Mouse (Mus musculus) adrenal gland, postnatal 36 days (tissue): ENCODE data around the gene Olfr157. TPM values are rescaled to one million over a fixed set of nuclear protein-coding genes. Genes with fewer than 3 reads are reported as not detected.

Experiments
- DNase-seq, 2 experiments: peaks; one replicate each; pipeline ENCODE4 v3.0.0; 2021; ENCODE audit warnings: mixed read lengths in 1 of 2
- long read RNA-seq, 2 experiments: library from polyadenylated mRNA; stranded (forward); transcript quantifications; one replicate each; pipeline ENCODE4 v2.0.0; 2021; ENCODE audit warnings: borderline sequencing depth in 2 of 2
- total RNA-seq, 2 experiments: library from RNA; stranded (reverse); gene quantifications; 2 replicates each; pipeline ENCODE4 v1.2.3; 2021

Olfr157 gene
- total RNA-seq: not detected
- long read RNA-seq, experiment 1: 0 reads
- long read RNA-seq, experiment 2: 0 reads

DNA sequence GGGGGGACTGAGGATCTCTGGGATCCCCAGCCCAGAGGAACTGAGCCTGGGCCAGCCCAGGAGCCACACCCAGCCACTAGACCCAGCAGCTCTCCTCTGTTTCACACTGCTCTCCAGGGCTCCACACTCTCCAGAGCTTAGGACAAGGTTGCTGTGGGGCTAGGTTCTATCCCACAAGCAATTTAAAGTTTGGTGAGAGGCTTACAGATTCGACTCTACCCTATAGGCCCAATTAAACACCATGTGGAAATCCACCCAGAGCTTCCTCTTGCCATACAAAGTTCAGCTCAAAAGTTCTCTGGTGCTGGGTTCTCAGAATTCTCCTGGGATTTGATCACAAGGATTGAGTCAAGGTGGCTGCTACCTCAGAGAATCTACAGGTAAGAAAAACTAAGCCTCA lies at the start of gene Olfr157:
Gene Olfr157, minus strand, starts transcription at position 101 of the 400 bp plus-strand sequence.
- DNase-seq: no peak

DNA sequence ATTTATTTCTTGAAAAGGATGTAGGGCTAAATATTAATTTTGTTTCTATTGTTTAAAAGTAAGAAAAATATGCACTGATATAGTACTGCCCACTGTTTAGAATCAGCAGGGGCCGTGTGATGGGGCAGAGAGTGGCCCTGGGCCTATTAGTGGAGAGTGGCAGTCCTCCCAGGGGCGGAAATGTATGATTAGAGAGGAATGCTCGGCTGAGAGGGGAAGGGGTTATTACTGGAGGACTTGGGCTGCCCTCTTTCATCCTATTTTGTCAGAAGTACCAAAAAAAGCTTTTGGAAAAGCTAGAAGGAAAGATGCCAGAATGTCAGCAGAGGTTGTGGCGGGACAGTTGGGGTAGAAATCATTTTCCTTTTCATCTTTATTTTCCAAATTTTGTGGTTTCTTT lies 44.2 kb upstream of the Olfr157 start:
- no peak for DNase-seq

DNA sequence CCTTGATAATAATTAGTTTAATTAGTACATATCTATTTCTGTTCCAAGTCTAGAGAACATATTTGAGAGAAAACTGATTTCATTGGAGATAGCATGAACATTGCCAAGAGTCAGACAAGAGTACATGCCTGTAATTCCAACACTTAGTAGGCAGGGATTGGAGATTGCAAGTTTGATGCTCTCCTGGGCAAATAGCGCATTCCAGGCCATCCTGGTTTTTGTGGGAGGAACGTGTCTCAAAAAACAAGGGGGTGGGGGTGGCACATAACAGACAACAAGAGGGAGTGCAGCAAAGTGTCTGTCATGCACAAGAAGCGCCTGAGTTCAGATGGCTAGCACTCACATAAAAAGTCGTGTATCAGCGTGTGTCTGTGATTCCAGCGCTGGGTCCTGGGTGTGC lies 39.6 kb upstream of the Olfr157 start:
- no peak for DNase-seq

DNA sequence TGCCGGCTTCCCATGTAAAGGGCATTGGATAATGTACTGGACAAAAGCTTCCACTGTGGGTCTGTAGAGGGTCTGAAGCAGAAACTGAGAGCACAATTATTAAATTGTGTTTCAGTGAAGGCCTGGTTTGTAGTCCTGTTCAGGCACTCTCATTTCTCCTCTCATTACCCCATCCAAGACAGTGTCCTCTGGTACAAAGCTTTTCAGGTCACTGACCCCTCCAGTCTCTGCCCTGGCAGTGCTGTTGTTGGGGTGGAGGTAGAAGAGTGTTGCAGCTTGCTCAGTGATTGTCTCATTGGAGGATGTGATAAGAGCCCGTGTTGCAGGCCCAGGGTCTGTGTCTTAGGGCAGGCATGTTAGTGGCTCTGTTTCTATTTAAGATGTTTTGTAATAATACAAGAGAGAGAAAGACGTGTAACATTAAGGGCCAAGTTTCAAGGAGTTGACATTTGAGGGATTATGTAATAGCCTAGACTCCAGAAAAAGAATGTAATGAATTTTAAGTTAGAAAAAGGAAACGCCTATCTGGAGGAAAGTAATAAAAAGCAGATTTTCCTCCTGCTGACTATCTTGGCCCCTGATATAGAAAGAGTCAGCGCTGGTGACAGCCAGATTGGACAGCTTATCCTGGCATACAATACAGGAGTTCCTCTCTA lies 38.2 kb upstream of the Olfr157 start:
- DNase-seq: peak in 1 of 2 experiments; percentile 3

DNA sequence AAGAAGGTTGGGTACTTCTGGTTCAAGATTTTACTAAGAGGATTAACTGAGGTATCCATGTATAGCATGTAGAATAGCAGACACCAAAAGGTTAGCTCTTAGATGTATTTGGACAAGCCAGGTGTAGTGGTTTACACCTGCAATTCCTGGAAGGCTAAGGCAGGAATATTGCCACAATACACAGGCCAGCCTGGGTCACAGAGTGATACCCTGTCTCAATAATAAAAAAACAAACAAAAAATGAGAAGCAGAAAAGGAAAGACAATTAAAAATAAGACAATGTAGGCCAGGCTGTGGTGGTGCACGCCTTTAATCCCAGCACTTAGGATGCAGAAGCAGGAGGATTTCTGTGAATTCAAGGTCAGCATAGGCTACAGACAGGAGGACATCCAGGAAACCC lies 37.2 kb upstream of the Olfr157 start:
- no peak for DNase-seq

DNA sequence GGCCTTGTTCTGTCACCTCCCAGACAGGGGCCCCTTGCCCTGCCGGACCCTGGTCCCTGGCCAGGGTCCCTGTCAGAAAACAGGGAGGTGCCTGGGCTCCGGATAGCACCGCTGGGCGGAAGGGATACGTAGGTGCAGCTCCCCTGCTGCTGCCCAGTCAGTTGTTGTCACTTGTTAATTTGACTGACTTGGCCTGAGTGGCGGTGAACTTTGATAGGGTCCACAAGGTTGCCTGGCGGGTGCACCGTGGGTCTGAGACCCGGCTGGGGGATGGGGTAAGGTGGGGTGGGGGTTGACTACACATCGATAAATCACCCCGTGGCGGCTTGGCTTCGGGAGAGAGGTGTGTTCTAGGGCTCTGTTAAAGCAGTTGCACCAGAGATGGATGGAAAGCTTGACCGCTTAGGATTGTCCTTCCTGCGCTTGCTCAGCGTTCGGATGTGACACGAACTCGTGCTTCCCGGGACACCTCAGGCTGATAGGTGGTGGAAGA lies 36.0 kb upstream of the Olfr157 start:
- DNase-seq: peak; percentile 15 to 25

DNA sequence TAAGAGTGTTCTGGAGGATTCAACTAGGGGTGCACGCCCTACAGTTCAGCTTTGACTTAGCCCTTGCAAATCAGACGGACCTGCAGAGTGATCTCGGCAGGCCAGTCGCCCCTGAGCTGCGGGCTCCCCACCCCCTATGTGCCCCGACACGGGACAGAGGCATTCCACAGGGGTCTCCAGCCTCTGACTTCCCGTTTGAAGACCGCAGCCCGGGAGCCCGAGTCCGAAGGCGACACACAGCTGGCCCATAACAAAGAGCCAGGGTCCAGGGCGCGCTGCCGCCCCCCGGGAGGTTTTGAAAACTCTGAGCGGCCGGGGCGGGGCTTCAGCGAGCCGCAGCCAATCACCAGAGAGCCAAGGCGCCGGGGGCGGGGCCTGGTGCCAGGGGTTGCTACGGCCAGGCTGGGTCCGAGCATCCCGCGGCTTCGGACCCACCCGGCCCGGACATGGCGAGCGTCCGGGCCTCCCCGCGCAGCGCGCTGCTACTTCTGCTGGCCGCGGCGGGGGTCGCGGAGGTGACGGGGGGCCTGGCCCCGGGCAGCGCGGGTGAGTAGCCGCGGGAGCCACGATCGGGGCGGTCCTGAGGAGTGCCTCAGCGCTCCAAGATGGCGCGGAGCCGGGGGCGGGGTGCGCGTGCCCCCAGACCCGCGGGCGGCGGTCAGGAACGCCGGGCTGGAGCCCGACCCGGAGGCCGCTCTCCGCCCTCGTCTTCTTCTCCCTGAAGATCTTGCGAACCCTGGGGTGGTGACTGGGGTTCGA lies 35.3 kb upstream of the Olfr157 start, which contains the start of gene Reck:
Gene Reck, plus strand, starts transcription at position 371 of the 759 bp plus-strand sequence.
- peak; percentile 88 to 94 for DNase-seq

DNA sequence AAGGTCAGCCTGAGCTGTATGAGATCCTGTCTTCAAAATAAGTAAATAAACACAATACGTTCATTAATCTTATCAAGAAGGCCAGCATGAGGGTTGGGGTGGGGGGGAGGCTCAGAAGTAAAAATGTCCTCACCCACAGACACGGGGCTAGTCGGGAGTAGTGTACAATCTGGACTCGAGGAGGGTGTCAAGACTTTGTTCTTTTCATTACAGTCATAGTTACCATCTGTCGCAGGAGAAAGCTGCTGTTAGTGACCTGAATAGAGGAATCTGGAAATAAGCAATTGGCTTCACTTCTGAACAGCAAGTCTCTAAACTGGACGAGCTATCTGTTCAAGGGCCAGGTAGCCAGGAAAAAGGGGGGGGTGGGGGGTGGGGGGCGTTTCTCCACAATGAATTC lies 34.5 kb upstream of the Olfr157 start:
- no peak for DNase-seq

DNA sequence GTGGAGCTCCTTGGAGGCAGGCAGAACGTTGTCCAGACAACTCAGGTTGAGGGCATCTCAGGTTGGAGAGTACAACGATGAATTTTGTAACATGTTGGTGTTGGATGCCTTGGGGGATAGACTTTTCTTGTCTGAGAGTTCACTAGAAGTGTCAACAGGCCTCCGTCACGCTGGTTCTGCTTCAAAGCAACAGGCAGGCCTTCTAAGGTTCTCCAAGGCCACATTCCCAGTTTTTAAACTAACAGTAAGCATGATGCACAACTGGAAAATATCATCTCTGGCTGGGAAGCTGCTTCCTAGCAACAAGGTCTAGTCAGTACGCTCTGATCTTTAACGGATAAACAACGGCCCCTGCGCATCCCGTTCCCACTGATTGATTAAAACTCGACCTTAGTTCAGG lies 29.8 kb upstream of the Olfr157 start:
- peak in 1 of 2 experiments; percentile 6 for DNase-seq

DNA sequence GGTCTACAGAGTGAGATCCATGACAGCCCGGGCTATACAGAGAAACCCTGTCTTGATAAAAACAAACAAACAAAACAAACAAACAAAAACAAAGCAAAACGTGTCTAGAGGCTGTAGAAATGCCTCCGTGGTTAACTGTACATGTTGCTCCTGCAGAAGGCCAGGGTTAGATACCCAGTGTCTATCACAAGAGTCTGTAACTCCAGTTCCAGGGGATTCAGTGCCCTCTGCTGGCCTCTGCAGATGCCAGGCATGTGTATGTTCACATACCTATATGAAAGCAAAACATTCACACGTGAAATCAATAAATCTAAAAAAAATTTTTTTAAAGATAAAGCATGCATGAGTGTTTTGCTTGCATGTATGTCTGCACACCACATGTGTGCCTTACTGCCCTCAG lies 23.3 kb upstream of the Olfr157 start:
- DNase-seq: no peak

DNA sequence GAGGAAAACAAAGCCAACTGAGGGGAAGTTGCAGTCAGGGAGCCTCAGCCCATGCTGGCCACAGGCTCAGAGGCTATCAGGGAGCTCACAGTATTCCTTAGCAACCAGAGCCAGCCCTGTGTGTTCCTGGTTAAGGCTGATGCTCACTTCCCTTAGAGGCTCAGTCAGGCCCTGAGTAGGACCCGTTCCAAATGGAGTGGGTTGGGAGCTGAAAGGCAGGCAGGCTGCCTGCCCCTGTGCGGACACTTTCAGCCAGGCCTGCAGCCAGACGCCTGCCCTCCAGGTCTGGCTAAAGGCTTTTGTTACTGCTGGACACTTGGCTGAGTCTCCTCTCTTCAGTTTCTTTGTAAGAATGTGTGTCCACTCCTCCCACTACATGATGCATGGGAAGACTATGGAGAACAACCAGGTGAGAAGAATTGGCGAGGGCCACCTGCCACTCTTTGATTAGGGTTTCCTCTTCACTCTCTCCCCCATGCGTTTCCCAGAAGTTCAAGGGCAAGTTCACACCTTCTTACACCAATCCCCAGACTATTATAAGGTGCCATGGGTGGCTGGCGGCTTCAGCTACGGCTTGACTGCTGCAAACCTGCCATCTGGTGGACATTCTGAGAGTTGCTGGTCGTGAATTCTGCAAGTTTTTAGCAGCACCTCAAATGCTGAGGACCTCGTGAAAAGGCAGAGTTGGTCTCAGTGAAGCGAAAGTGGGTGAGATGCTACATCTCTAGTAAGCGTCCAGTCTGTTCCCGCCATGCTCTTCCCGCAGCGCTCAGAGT lies 20.9 kb upstream of the Olfr157 start:
- DNase-seq: peak; percentile 62 to 73

DNA sequence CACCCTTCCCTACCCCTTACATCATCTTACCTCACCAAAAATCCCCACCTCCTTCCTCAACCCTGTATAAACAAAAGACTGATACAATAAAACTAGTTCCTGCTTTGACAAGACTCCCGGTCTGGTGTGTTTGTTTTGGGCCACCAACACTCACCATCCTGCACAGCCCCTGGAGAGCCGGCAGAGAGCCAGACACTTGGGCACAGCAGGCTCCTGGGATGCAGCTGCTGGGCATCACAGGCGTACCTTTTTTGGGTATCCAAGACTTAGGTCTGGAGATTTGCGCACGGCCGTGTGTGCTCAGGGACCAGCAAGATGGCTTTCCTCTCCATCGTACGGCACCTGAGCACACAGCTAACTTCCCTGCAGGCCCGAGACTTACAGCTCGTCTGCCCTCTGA lies 19.9 kb upstream of the Olfr157 start:
- no peak for DNase-seq

DNA sequence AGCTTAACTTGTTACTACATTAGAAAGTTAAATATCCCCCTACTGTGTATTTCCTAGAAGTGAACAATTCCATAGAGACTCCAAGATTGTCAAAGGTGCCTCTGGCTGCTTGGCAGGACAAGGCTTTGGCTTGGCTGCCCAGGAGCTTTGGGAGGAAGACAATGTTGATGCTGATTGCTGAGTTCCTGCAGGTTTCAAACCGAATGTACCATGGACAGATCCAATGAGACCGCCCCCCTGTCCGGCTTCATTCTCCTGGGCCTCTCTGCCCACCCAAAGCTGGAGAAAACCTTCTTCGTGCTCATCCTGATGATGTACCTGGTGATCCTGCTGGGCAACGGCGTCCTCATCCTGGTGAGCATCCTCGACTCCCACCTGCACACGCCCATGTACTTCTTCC lies 14.1 kb upstream of the Olfr157 start:
- no peak for DNase-seq

DNA sequence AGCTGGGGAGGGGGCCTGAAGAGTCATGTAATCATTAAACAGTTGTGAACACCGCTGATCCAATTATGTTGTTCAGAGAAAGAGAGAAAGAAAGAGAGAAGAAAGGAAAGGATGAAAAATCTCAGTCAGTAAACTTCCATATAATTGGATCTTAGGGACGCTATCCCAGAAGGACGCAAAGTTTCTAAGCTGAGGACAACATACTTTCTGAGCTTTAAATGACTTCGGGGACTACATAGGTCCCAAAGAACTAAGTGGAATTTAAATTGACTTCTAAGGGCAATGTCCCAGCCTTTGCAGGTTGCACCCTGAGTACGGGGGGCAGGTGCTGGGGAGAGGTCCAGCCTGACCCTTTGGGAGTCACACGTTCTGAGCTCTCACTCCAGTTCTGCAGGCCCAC lies 11.3 kb upstream of the Olfr157 start, which contains the start of gene Olfr155:
Gene Olfr155, plus strand, starts transcription at position 301 of the 400 bp plus-strand sequence.
- DNase-seq: no peak

DNA sequence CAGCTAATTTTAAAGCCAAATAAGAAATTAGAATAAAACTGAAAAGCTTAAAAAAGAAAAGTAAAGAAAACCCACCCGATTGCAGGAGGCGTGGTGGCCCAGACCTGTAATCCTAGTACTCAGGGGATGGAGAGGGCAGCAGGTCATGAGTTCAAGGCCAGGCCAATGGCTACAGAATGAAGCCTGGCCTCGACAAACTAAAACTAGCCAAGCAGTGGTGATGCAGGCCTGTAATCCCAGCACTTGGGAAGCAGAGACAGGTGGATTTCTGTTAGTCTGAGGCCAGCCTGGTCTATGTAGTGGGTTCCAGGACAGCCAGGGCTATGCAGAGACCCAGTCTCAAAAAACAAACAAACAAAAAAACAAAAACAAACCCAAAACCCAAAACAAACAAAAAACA lies 1.7 kb downstream of the Olfr157 start:
- no peak for DNase-seq

DNA sequence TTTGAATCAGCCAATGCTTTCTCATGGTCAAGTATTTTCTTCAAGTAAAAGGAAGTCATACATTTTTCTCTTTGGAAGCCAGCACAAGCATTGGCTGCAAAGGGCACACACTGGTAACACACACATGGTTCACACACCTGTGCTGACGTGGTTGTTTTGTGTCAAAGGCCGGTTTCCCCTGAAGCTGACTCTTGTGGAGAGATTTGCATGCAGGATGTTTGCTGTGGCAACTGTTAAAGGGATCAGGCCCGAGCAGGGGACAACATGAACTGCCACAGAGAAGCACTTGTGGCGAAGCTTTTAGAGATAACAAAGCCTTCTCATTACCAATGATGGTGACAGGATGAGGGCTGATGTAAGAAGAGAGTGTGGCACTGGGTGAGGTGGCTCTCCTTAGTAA lies 5.3 kb downstream of the Olfr157 start:
- no peak for DNase-seq

DNA sequence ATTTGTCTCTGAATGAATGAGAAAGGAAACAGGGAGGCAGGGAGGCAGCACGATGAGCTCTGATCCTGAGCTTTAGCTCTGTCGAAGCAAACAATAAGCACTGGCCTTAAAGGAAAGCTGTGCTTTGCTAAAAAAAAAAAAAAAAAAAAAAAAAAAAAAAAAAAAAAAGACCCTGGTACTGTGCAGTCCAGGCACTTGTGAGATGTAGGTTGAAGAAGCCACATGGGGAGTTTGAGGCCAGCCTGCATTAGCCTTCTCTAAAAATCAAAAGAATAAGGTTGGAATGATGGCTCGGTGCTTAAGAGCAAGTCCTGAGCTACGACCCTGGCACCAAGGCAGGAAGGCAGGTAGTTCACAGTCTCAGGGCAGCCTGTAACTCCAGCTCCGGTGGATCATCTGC lies 6.2 kb downstream of the Olfr157 start:
- DNase-seq: no peak

DNA sequence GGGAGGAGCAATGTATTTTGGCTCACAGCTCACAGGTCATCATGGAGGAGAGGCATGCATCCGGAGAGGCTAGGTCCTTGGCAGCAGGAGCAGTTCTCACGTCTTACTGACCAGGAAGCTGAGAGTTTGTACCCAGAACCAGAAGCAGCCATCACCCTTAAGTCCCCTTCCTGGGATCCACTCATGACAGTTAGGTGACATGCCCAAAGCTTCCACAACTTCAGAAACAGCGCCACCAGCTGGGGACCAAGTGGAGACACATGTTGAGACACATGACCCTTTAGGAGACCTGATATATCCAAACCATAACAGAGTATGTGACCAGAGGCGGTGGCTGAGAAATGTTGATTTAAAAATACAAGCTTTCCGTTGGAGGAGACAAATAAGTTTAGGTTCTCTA lies 8.0 kb downstream of the Olfr157 start:
- peak in 1 of 2 experiments; percentile 2 for DNase-seq

DNA sequence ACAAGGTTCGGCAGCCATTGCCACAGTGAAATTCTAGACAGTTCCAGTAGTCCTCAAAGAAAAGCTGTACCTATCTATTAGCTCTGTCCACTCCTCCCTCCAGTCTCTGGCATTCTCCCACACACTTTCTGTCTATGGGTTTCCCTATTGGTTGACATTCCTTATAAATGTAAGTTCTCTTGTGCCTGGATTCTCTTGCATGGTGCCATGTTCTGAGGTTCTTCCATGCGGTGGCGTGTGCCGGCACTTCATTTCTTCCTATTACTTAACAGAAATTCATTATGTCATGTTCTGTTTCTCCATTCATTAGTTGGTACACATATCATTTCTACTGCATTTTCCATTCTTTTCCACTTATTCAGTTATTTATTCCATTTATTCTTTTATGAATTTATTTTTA lies 11.2 kb downstream of the Olfr157 start:
- no peak for DNase-seq

DNA sequence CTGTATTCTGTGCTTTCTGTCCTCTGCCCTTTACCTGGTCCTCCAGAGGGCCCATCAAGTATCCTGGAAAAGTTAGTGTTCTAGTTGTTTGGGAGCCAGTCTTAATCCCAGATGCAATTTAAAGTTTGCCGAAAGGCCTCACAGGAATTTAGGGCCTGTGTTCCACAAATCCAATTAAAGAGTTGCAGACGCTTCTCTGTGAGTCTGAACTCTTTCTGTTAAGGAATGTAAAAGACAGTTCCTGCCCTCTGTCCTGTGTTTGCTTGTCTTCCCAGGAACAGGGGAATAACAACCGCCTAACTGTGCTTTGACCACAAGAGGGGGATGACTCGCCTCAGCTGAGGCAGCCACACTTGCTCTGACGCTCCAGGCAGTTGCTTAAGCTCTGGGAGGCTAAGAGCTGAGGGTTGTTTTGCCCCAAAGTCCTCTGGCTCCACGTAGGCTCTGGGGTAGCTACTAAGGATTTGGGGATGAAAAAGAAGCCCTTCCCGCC lies 16.1 kb downstream of the Olfr157 start, which contains the start of gene Olfr156:
Gene Olfr156, minus strand, starts transcription at position 51 of the 493 bp plus-strand sequence.
- peak; percentile 11 to 29 for DNase-seq

DNA sequence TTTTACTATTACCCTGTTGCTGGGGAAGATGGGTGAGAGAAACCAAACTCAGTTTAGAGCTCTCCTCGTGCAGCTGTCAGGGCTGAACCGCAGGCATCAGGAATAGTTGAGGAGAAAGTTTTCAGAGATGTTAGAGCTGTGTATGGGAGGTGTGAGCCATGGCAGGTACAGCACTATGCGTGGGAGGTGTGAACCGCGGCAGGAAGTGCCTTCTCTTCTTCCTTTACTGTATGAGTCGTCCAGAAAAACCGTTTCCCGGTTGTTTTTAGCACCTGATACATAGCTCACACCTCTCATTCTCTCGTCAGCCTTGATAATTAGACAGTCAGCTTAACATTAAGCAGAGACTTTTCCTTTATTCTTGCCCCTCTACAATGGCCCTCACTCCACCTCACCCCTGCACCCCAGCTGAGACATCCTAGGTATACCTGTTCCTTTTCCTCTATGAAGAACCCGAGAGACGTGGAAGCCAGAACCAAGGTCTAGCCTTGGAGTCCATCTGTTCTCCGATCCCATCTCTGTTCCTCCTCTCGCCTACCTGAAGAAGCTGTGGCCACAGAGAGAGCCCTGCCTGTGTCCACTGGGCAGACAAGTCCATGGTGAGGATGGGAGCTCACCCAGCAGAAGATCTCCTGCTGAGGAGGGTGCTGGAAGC lies 17.0 kb downstream of the Olfr157 start:
- no peak for DNase-seq

DNA sequence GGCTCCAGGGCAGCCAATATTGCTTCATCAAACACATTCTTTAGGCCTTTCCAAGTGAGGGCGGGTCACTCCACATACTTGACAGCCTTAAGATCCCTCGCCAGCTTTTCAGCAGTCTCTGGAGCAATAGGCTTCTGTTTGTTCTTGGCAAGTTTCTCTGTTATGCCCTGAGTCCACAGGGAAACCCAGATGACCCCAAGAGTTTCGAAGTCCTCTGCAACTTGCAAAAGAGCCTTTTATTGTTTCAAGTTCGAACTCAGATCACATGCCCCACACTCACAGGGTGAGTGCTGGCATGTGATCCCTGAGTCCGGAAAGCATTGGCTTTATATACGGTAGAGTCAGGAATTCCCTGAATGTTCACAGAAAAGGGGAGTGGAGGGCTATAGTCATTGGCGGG lies 41.1 kb downstream of the Olfr157 start:
- DNase-seq: peak in 1 of 2 experiments; percentile 7
